Mouse (Mus musculus) kidney, postnatal 36 days (tissue): ENCODE data around the gene Mrps18b.
"Not testable (repeated sequence)": the region's sequence is repeated elsewhere in the genome, so short reads cannot be mapped to it uniquely, and the experiment has no call there.

ENCODE experiments used
- DNase-seq, 2 experiments: peaks; one replicate each; pipeline ENCODE4 v3.0.0; 2021 to 2022; ENCODE audit warnings: mixed read lengths in 2 of 2

The Mrps18b gene

GRCm38 (mm10) chr17:35916297-35917142 lies at the start of gene Mrps18b, which contains the start of gene Ppp1r10:
Mrps18b (minus strand) TSS chr17:35916389.
Ppp1r10 (plus strand) TSS chr17:35916434.
- DNase-seq: peak; percentile 98 to 99

GRCm38 (mm10) chr17:35963279-35963678 lies 47.1 kb upstream of the Mrps18b start:
- DNase-seq: no peak

GRCm38 (mm10) chr17:35958533-35959223 lies 42.5 kb upstream of the Mrps18b start:
- no peak for DNase-seq

- no peak for DNase-seq
These were observed 38.5 kb upstream of the Mrps18b start for GRCm38 (mm10) chr17:35954665-35955064.

- not testable (repeated sequence) for DNase-seq
These were observed 36.4 kb upstream of the Mrps18b start for GRCm38 (mm10) chr17:35952559-35952958.

GRCm38 (mm10) chr17:35950946-35951345 lies 34.8 kb upstream of the Mrps18b start:
- DNase-seq: not testable (repeated sequence)

- DNase-seq: no peak
These were observed 23.8 kb upstream of the Mrps18b start for GRCm38 (mm10) chr17:35939941-35940340.

- DNase-seq: no peak
These were observed 22.9 kb upstream of the Mrps18b start for GRCm38 (mm10) chr17:35939108-35939507.

- DNase-seq: peak; percentile 51 to 68
These were observed 21.6 kb upstream of the Mrps18b start for GRCm38 (mm10) chr17:35937700-35938348.

- DNase-seq: not testable (repeated sequence)
These were observed 19.6 kb upstream of the Mrps18b start for GRCm38 (mm10) chr17:35935763-35936162.

GRCm38 (mm10) chr17:35932608-35933007 lies 16.4 kb upstream of the Mrps18b start:
- DNase-seq: no peak

GRCm38 (mm10) chr17:35930627-35931026 lies 14.4 kb upstream of the Mrps18b start:
- DNase-seq: no peak

GRCm38 (mm10) chr17:35929534-35929933 lies 13.3 kb upstream of the Mrps18b start:
- no peak for DNase-seq

GRCm38 (mm10) chr17:35927471-35927870 lies 11.3 kb upstream of the Mrps18b start:
- DNase-seq: no peak

- peak in 1 of 2 experiments; percentile 57 for DNase-seq
These were observed 7.1 kb upstream of the Mrps18b start for GRCm38 (mm10) chr17:35923281-35923680.

- DNase-seq: peak; percentile 33 to 56
These were observed 6.4 kb upstream of the Mrps18b start for GRCm38 (mm10) chr17:35922566-35922965.

GRCm38 (mm10) chr17:35921710-35922109 lies 5.5 kb upstream of the Mrps18b start:
- DNase-seq: peak in 1 of 2 experiments; percentile 26

GRCm38 (mm10) chr17:35920862-35921562 lies 4.8 kb upstream of the Mrps18b start:
- DNase-seq: peak; percentile 46 to 62

GRCm38 (mm10) chr17:35920384-35920783 lies 4.2 kb upstream of the Mrps18b start:
- peak in 1 of 2 experiments; percentile 27 for DNase-seq

- peak in 1 of 2 experiments; percentile 41 for DNase-seq
These were observed 3.7 kb upstream of the Mrps18b start for GRCm38 (mm10) chr17:35919864-35920301.

GRCm38 (mm10) chr17:35919060-35919715 lies 3.0 kb upstream of the Mrps18b start:
- peak; percentile 98 for DNase-seq
